Mouse (Mus musculus): Measurements from ENCODE around the gene Nup88. TPM values are rescaled to one million over a fixed set of nuclear protein-coding genes. Genes with fewer than 3 reads are reported as not detected.

The Nup88 gene
- total RNA-seq, 2 experiments from 2014 or later: 56.1 to 61.1 TPM

Other genes starting within 250 kb of the Nup88 start
- gene Zfp3, start 205.8 kb downstream of the Nup88 start, total RNA-seq (2021): 10 to 100 TPM; 16.4 to 17.2 TPM
- not detected for gene Scimp, start 157.4 kb downstream of the Nup88 start, total RNA-seq (2021)
- gene Rabep1, start 125.2 kb downstream of the Nup88 start, total RNA-seq (2021): 100 to 1,000 TPM; 128 to 130 TPM
- 10 to 100 TPM; 33.1 to 37.1 TPM for gene Rpain, start 240 bp upstream of the Nup88 start, total RNA-seq (2021)
- 10 to 100 TPM; 94.2 to 98.5 TPM for gene C1qbp, start 13.1 kb upstream of the Nup88 start, total RNA-seq (2021)
- gene Dhx33, start 34.5 kb upstream of the Nup88 start, total RNA-seq (2021): 10 to 100 TPM; 26.9 to 27.2 TPM
- gene Mis12, start 49.6 kb upstream of the Nup88 start, total RNA-seq (2021): 10 to 100 TPM; 16.1 to 16.3 TPM
- gene Derl2, start 49.9 kb upstream of the Nup88 start, total RNA-seq (2021): 10 to 100 TPM; 23.5 to 25.8 TPM
- 100 to 1,000 TPM; 227 to 230 TPM for gene 6330403K07Rik, start 63.5 kb upstream of the Nup88 start, total RNA-seq (2021)
- gene Nlrp1a, start 174.7 kb upstream of the Nup88 start, total RNA-seq (2021): 1 to 10 TPM in 1 of 2 experiments, under 1 TPM in 1; 0.41 to 1.1 TPM

Data from left cerebral cortex, postnatal 25 days (tissue).